Mouse (Mus musculus): ENCODE data around the gene Plppr2. TPM values are rescaled to one million over a fixed set of nuclear protein-coding genes. Genes with fewer than 3 reads are reported as not detected.
A peak's percentile ranks its signal among the peaks of the same experiment; 100 is the strongest.

Plppr2 gene
- total RNA-seq (2014; rRNA removed) (129 and 165 TPM in 2 replicates), polyA plus RNA-seq (2015; fragmentation: Nextera tagmentation; extraction: Ambion mirVana) (129 and 136 TPM in 2 replicates)

DNA sequence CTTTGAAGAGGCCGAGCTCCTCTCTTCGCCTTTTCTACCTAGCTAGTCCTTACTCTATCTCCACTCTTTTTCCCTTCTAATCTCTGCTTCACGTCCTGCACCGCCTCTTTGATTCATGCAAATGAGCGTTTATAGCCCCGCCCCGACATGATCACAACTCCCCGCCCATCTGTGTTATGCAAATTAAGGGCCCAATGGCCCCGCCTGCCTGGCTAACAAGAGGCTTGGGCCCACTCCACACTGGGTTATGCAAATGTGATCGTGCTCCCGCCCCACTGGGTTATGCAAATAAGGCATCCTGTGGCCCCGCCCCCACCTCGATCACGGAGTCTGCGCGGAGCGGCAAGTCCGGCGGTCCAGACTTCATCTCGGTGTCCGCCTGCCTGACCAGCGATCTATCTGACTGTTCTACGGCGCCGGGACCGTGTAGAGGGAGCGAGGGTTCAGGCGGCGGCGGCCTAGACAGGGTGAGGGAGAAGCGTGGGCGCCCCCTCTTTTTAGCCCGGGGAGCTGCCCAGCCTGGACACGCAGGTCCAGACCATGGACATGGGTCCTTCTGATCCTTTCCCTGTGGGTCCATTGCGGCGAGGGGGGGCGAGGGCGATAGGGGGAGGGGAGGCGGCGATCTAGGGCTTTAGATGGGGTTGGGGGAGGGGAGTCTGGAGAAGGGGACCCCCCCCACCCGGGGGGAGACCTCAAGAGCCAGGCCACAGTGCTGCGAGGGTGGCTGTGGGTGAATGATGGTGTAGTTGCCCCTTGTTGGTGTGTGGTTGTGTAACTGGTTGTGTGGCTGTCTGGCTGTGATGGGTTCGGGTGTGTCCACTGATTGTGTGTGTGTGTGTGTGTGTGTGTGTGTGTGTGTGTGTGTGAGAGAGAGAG, at the start of gene Plppr2:
TSS of gene Plppr2 (plus strand) at position 342 of the 879 bp plus-strand sequence.
- Histone ChIP-seq H3K9me3 (ENCODE audit: low read length) (no peaks in the 10 kb centered on the region), H3K27ac (ENCODE audit: low read depth, low read length) (peak within 1 kb of the TSS; percentile 87), H3K36me3 (ENCODE audit: insufficient read depth, low read length) (peaks cover 18% of the 10 kb centered on the region), H3K9ac (replicated peaks; ENCODE audit: low read length, poor library complexity, severe bottlenecking) (peak within 1 kb of the TSS; percentile 94), H3K27me3 (ENCODE audit: insufficient read depth, low read length) (no peaks in the 10 kb centered on the region), H3K4me1 (ENCODE audit: insufficient read depth, low read length) (peaks cover 6% of the 10 kb centered on the region; the same call in 1 of the 2 replicates), H3K4me2 (ENCODE audit: low read depth, low read length, poor library complexity, severe bottlenecking) (peak within 1 kb of the TSS; percentile 65), H3K4me3 (ENCODE audit: low read depth, low read length) (peak within 1 kb of the TSS; percentile 75)
- ATAC-seq (ENCODE audit: low FRiP score) (peak; percentile 92), DNase-seq (ENCODE audit: low spot score) (peak; percentile 99)
- peak; percentile 17; the same call in 1 of the 2 replicates for TF ChIP-seq CTCF (IDR thresholded peaks at IDR 0.05)
- WGBS: 2% methylated on average over 41 of the region's 43 CpGs

DNA sequence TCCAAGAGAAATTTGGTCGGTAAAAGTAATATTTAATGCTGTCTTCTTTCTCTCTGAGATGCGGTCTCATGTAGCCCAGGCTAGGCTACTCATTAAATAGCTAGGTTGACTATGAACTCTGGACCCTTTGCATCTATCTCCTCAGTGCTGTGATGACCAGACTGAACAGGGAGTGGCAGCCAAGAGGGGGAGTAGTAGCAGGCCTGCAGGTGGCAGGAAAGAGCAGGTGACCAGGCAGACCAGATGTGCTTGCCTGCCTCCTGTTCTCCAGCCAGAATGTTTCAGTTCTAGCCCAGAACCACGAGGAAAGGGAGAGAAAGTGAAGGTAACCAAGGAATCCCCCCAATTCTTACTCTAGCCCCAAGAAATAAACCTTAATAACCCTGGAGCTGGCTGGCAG, 47.6 kb upstream of the Plppr2 start:
- TF ChIP-seq CTCF (IDR thresholded peaks at IDR 0.05): no peak
- Histone ChIP-seq H3K36me3 (ENCODE audit: insufficient read depth, low read length) (no peaks in the 10 kb centered on the region), H3K27ac (ENCODE audit: low read depth, low read length) (no peak overlapping the region), H3K9ac (replicated peaks; ENCODE audit: low read length, poor library complexity, severe bottlenecking) (no peak overlapping the region), H3K4me1 (ENCODE audit: insufficient read depth, low read length) (no peaks in the 10 kb centered on the region), H3K4me2 (ENCODE audit: low read depth, low read length, poor library complexity, severe bottlenecking) (no peak overlapping the region), H3K4me3 (ENCODE audit: low read depth, low read length) (no peak overlapping the region), H3K9me3 (ENCODE audit: low read length) (no peaks in the 10 kb centered on the region), H3K27me3 (ENCODE audit: insufficient read depth, low read length) (peaks cover 3% of the 10 kb centered on the region; the same call in 1 of the 2 replicates)
- WGBS: 63% methylated on average over 3 of the region's 3 CpGs
- DNase-seq (ENCODE audit: low spot score) (no peak), ATAC-seq (ENCODE audit: low FRiP score) (no peak)

DNA sequence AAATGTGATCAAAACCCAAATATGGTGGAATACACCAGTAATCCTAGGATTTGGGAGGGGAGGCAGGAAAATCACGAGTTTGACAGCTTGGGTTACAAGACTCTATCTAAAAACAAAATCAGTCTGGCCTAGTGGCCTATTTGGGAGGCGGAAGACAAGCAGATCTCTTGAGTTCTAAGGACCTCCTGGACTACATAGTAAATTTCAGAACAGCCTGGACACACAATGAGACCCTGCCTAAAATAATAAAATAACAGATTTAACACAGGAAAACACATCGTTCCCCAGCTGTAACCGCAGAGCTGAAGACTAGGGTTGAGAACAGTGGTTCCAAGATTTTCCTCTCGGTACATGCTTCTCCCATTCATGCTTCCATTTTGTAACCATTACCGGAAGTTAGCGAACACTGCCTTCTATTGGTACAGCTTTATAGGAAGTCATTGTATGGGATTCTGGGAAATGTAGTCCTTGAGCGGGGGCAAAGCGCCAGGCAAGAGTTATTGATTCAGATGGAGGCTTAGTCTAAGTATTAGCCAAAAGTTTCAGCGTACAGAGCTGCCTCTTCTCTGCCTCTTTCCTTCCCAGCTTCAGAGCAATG, 35.5 kb upstream of the Plppr2 start:
- ATAC-seq (ENCODE audit: low FRiP score) (peak; percentile 79), DNase-seq (ENCODE audit: low spot score) (peak; percentile 93)
- peak overlapping the region; percentile 36 for H3K4me3 ChIP-seq (ENCODE audit: low read depth, low read length)
- H3K9me3 ChIP-seq (ENCODE audit: low read length): no peaks in the 10 kb centered on the region
- WGBS: 17% methylated on average over 10 of the region's 10 CpGs
- H3K4me1 ChIP-seq (ENCODE audit: insufficient read depth, low read length): no peaks in the 10 kb centered on the region
- H3K36me3 ChIP-seq (ENCODE audit: insufficient read depth, low read length): no peaks in the 10 kb centered on the region
- H3K9ac ChIP-seq (replicated peaks; ENCODE audit: low read length, poor library complexity, severe bottlenecking): 0 out of 2 replicates have a peak overlapping the region, but pooled peaks have one; percentile 29
- H3K27ac ChIP-seq (ENCODE audit: low read depth, low read length): peak overlapping the region; percentile 64
- TF ChIP-seq CTCF (IDR thresholded peaks at IDR 0.05): peak; percentile 65
- peak overlapping the region; percentile 50 for H3K4me2 ChIP-seq (ENCODE audit: low read depth, low read length, poor library complexity, severe bottlenecking)
- 0 out of 2 replicates have a peak, but pooled peaks cover 12% of the 10 kb centered on the region for H3K27me3 ChIP-seq (ENCODE audit: insufficient read depth, low read length)

DNA sequence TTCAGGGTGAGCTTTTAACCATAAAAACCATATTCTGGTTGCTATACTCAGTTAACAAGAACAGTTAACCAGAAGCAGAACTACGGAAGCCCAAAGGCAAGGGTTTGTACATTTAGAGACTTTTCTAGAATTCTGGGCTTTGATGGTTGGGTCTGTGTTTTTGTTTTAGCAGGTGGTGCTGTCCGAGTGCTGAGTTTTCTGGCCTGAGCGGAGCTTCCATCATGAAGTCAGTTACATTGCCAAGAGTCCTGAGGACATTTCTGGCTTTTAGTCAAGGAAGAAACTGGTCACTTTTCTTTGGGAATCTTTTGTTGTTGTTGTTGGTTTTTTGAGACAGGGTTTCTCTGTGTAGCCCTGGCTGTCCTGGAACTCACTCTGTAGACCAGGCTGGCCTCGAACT, 32.8 kb upstream of the Plppr2 start:
- Histone ChIP-seq H3K9ac (replicated peaks; ENCODE audit: low read length, poor library complexity, severe bottlenecking) (no peak overlapping the region), H3K4me3 (ENCODE audit: low read depth, low read length) (no peak overlapping the region), H3K4me2 (ENCODE audit: low read depth, low read length, poor library complexity, severe bottlenecking) (no peak overlapping the region), H3K9me3 (ENCODE audit: low read length) (no peaks in the 10 kb centered on the region), H3K36me3 (ENCODE audit: insufficient read depth, low read length) (no peaks in the 10 kb centered on the region), H3K27me3 (ENCODE audit: insufficient read depth, low read length) (0 out of 2 replicates have a peak, but pooled peaks cover 8% of the 10 kb centered on the region), H3K4me1 (ENCODE audit: insufficient read depth, low read length) (no peaks in the 10 kb centered on the region), H3K27ac (ENCODE audit: low read depth, low read length) (no peak overlapping the region)
- ATAC-seq (ENCODE audit: low FRiP score) (no peak), DNase-seq (ENCODE audit: low spot score) (no peak)
- 92% methylated on average over 4 of the region's 4 CpGs for WGBS
- TF ChIP-seq CTCF (IDR thresholded peaks at IDR 0.05): no peak

DNA sequence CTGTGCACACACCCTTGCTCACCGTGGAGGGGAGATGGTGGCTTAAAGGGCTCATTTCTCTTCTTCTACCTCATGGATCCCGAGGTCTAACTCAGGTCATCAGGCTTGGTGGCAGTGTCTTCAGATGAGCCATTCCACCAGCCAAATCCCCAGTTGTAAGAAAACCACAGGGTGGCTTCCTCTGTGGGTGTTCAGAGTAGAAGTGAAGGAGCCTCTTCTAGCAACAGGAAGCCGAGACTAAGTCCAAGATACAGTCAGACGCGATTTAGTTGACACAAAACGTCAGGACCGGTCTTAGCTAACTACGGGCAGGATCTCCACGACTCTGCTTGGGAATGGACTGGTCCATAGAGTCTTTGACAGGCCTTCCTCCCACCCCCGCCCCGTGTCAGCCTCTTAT, 28.6 kb upstream of the Plppr2 start:
- no peak for DNase-seq (ENCODE audit: low spot score)
- Histone ChIP-seq H3K4me1 (ENCODE audit: insufficient read depth, low read length) (no peaks in the 10 kb centered on the region), H3K27me3 (ENCODE audit: insufficient read depth, low read length) (no peaks in the 10 kb centered on the region), H3K36me3 (ENCODE audit: insufficient read depth, low read length) (peaks cover 15% of the 10 kb centered on the region), H3K4me2 (ENCODE audit: low read depth, low read length, poor library complexity, severe bottlenecking) (no peak overlapping the region), H3K9ac (replicated peaks; ENCODE audit: low read length, poor library complexity, severe bottlenecking) (no peak overlapping the region), H3K9me3 (ENCODE audit: low read length) (no peaks in the 10 kb centered on the region), H3K27ac (ENCODE audit: low read depth, low read length) (no peak overlapping the region), H3K4me3 (ENCODE audit: low read depth, low read length) (no peak overlapping the region)
- ATAC-seq (ENCODE audit: low FRiP score): no peak
- 77% methylated on average over 11 of the region's 11 CpGs for WGBS
- no peak for TF ChIP-seq CTCF (IDR thresholded peaks at IDR 0.05)
